Mouse (Mus musculus): Measurements from ENCODE around the gene Smg9.

- no peak for TF ChIP-seq NRF1 (IDR thresholded peaks at IDR 0.05; ENCODE audit: insufficient read depth, low read depth, low read length, poor library complexity, severe bottlenecking)
- no peak for TF ChIP-seq MAFK (IDR thresholded peaks at IDR 0.05; ENCODE audit: borderline replicate concordance, low read depth, low read length)
- TF ChIP-seq MYC (IDR thresholded peaks at IDR 0.05; ENCODE audit: low read depth, low read length) = no peak
- no peak for TF ChIP-seq CTCF (IDR thresholded peaks at IDR 0.05 in 2 of 3, conservative IDR thresholded peaks at IDR 0.05 in 1 of 3; ENCODE audit: control insufficient read depth in 1 of 3, insufficient read depth in 1 of 3, low read depth in 2 of 3, low read length in 3 of 3, poor library complexity in 1 of 3, severe bottlenecking in 1 of 3)
- no peak for TF ChIP-seq MAX (IDR thresholded peaks at IDR 0.05; ENCODE audit: low read length)
These were observed 8.3 kb upstream of the Smg9 start for GRCm38 (mm10) chr7:24391077-24391476.
